8 mouse cellular contexts compared by ENCODE assay signal in genomic region chr10:120735722-120736507, GRCm38 (mm10).
A peak's percentile ranks its signal among the peaks of the same experiment; 100 is the strongest.
DNase-seq lines count a peak whose midpoint lies in the region; ATAC-seq lines count a peak whose summit lies in the region.

No protein-coding gene starts in this region.

- H3K36me3 ChIP-seq in kidney, embryonic 14.5 days (ENCODE audit: control insufficient read depth, insufficient read depth, low read length): no peaks in the 10 kb centered on the region
- no peaks in the 10 kb centered on the region for H3K36me3 ChIP-seq in forebrain, embryonic 10.5 days (replicated peaks)
- H3K36me3 ChIP-seq in limb, embryonic 10.5 days: no peaks in the 10 kb centered on the region
- no peaks in the 10 kb centered on the region for H3K36me3 ChIP-seq in neural tube, embryonic 14.5 days (ENCODE audit: control insufficient read depth, insufficient read depth, low read length)

- no peaks in the 10 kb centered on the region for H3K27me3 ChIP-seq in kidney, embryonic 14.5 days (ENCODE audit: control insufficient read depth, insufficient read depth, low read length)
- H3K27me3 ChIP-seq in forebrain, embryonic 10.5 days (ENCODE audit: poor library complexity, severe bottlenecking): peaks cover 12% of the 10 kb centered on the region
- H3K27me3 ChIP-seq in limb, embryonic 10.5 days (ENCODE audit: low read depth, poor library complexity, severe bottlenecking): no peaks in the 10 kb centered on the region
- H3K27me3 ChIP-seq in neural tube, embryonic 14.5 days (ENCODE audit: control insufficient read depth, insufficient read depth, low read length): no peaks in the 10 kb centered on the region

- H3K9ac ChIP-seq in kidney, embryonic 14.5 days (ENCODE audit: low read depth, low read length): no peak overlapping the region
- no peak overlapping the region for H3K9ac ChIP-seq in neural tube, embryonic 14.5 days (replicated peaks; ENCODE audit: low read depth, low read length)

- no peak for DNase-seq in kidney, postnatal 10 days
- no peak for DNase-seq in forebrain, embryonic 10.5 days (ENCODE audit: extremely low spot score, low spot score)
- peak; percentile 58 for DNase-seq in limb, embryonic 10.5 days (ENCODE audit: low spot score)
- no peak for DNase-seq in adrenal gland, adult 2 months
- DNase-seq in natural killer cell, adult 2 months (ENCODE audit: low spot score in 2 of 2): no peak
- no peak for DNase-seq in layer of hippocampus, adult 9-11 months

- no peak overlapping the region for H3K27ac ChIP-seq in kidney, embryonic 14.5 days (ENCODE audit: low read depth, low read length)
- peak overlapping the region; percentile 79 for H3K27ac ChIP-seq in forebrain, embryonic 10.5 days
- H3K27ac ChIP-seq in limb, embryonic 10.5 days: peak overlapping the region; percentile 79
- no peak overlapping the region for H3K27ac ChIP-seq in neural tube, embryonic 14.5 days (ENCODE audit: low read depth, low read length)

- ATAC-seq in kidney, embryonic 14.5 days (ENCODE audit: low FRiP score, low TSS enrichment): no peak
- no peak for ATAC-seq in neural tube, embryonic 14.5 days (ENCODE audit: low read depth)

- no peaks in the 10 kb centered on the region for H3K9me3 ChIP-seq in kidney, embryonic 14.5 days (ENCODE audit: control insufficient read depth, low read length)
- H3K9me3 ChIP-seq in forebrain, embryonic 10.5 days: no peaks in the 10 kb centered on the region
- H3K9me3 ChIP-seq in limb, embryonic 10.5 days (replicated peaks): no peaks in the 10 kb centered on the region
- H3K9me3 ChIP-seq in neural tube, embryonic 14.5 days (ENCODE audit: control insufficient read depth, low read length): no peaks in the 10 kb centered on the region

- H3K4me2 ChIP-seq in kidney, embryonic 14.5 days (replicated peaks; ENCODE audit: low read depth, low read length): peak overlapping the region; percentile 46
- H3K4me2 ChIP-seq in neural tube, embryonic 14.5 days (ENCODE audit: low read depth, low read length): peak overlapping the region; percentile 44

- peak overlapping the region; percentile 25 for H3K4me3 ChIP-seq in kidney, embryonic 14.5 days (ENCODE audit: low read length)
- peak overlapping the region; percentile 44 for H3K4me3 ChIP-seq in forebrain, embryonic 10.5 days
- peak overlapping the region; percentile 36 for H3K4me3 ChIP-seq in limb, embryonic 10.5 days
- peak overlapping the region; percentile 11; the same call in 1 of the 2 replicates for H3K4me3 ChIP-seq in neural tube, embryonic 14.5 days (ENCODE audit: low read depth, low read length)

- H3K4me1 ChIP-seq in kidney, embryonic 14.5 days (ENCODE audit: control insufficient read depth, insufficient read depth, low read length): peaks cover 3% of the 10 kb centered on the region; the same call in 1 of the 2 replicates
- peaks cover 34% of the 10 kb centered on the region for H3K4me1 ChIP-seq in forebrain, embryonic 10.5 days
- peaks cover 18% of the 10 kb centered on the region for H3K4me1 ChIP-seq in limb, embryonic 10.5 days
- H3K4me1 ChIP-seq in neural tube, embryonic 14.5 days (ENCODE audit: control insufficient read depth, insufficient read depth, low read length): peaks cover 9% of the 10 kb centered on the region

- 13% methylated on average over 25 of the region's 25 CpGs for WGBS in kidney, embryonic 14.5 days
- 3% methylated on average over 25 of the region's 25 CpGs for WGBS in forebrain, embryonic 10.5 days
- 7% methylated on average over 25 of the region's 25 CpGs for WGBS in limb, embryonic 10.5 days
- WGBS in neural tube, embryonic 14.5 days: 7% methylated on average over 25 of the region's 25 CpGs

Comparison
In these comparisons a context has a peak if more than half of its experiments do, and no peak if none do; other contexts are left out.
1. H3K27ac ChIP-seq: peak in forebrain, embryonic 10.5 days (single experiment) and limb, embryonic 10.5 days (single experiment); none in kidney, embryonic 14.5 days (single experiment) and neural tube, embryonic 14.5 days (single experiment).
2. Peak in every context shown above with its lines, with median percentiles within 50 percentile points of each other: H3K4me3 ChIP-seq.